Mouse (Mus musculus) layer of hippocampus, adult 9-10 months (tissue): Measurements from ENCODE around the gene Kcns1.

Source experiments
- DNase-seq: peaks from one replicate; pipeline ENCODE4 v3.0.0; 2022; ENCODE audit warnings: low spot score

The Kcns1 gene

DNA sequence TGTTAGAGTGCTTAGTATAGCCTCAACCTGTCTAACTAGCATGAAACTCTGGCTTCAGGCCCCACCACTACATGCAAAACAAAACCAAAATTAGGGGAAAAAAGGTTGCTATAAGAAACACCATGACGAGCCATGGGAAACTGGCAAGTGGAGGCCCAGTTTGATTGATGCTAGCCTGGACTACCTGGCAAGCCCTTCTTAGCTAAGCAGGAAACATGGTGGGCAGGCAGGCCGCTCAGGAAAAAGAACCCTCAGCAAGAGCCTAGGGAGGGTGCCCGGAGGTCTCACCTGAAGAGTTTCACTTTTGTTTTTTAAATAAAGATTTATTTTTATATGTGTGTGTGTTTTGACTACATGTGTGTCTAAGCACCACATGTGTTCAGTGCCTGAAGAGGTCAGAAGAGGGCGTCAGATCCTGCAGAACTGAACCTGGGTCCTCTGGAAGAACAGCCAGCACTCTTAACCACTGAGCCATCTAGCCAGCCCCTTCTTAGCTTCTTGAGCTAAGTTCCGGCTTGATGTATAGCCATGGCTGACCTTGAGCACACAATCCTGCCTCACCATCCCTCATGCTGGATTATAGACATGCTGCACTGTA lies 47.6 kb downstream of the Kcns1 start:
- DNase-seq: no peak

DNA sequence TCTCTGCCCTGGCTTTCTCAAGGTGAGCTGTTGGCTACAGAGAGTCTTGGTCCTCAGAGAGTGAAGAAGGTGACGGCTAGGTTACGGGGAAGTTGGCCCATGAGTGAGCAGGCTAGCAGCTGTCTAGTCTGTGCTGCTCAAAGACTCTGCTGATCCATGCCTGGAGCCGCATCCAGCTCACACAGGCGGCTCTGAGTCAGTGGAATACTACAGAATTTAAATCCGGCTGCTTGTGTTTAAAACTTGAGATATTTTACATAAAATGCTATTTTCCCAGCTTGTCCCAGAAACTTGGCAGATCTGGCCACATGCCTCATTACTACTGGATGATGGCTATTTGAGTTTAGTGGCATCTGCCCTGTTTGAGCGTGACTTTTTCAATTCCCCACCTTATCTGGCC lies 51.4 kb downstream of the Kcns1 start:
- no peak for DNase-seq

DNA sequence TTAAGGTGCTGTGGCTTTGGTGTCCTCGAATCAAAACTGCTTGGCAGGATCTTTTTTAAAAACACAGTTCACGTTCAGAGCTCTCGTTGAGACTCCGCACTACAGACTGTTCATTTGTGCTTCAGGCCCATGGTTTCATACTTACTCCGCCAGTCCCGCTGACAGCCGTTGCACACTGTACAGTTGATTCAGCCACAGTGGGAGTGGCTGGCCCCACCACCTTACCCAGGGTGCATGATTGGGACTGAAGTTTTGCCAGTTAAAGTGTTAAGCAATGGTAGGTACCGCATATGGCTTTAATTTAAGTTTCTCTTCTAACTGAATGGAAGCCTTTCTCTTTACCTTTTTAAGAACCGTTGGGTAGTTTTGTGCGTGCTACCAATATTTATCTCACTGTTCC lies 55.4 kb downstream of the Kcns1 start:
- no peak for DNase-seq

DNA sequence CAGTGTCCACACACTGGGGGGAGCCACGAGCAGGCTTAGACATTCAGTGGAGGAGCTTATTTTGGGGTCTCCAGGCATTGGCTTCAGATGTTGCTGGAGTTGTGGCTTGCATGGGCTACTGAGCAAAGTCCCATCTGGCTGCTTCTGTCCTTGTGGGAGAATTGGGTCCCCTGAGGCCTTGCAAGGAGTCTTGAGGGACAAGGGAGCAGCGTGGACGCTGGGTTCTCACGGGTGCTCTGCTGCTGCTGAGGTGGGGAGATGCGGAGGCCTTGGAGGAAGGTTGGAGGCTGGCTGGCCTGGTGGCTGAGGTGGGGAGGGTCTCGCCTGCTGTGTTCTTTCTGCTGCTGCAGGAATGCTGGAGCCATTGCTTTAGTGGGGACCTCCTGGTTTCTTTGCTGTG lies 56.9 kb downstream of the Kcns1 start:
- no peak for DNase-seq
